Mouse (Mus musculus) lung, adult 18-20 months (tissue): Measurements from ENCODE around the gene Sctr.

Experiments used
- DNase-seq, 2 experiments: peaks; one replicate each; pipeline ENCODE4 v3.0.0; 2022; ENCODE audit warnings: mixed read lengths in 2 of 2

Gene Sctr

GRCm38 (mm10) chr1:120071133-120071532, 64.4 kb downstream of the Sctr start:
- DNase-seq: no peak

- DNase-seq: peak; percentile 67 to 83
Measured at GRCm38 (mm10) chr1:120072900-120073299, 66.2 kb downstream of the Sctr start.

- DNase-seq: peak; percentile 81 to 85
Measured at GRCm38 (mm10) chr1:120073519-120074306, 67.0 kb downstream of the Sctr start, which contains the start of gene Tmem37. TSS of gene Tmem37 (minus strand) at chr1:120074074.

GRCm38 (mm10) chr1:120074307-120074702, 67.6 kb downstream of the Sctr start:
- DNase-seq: no peak

GRCm38 (mm10) chr1:120074931-120075330, 68.2 kb downstream of the Sctr start:
- peak; percentile 40 to 41 for DNase-seq

GRCm38 (mm10) chr1:120075507-120075906, 68.8 kb downstream of the Sctr start:
- DNase-seq: peak in 1 of 2 experiments; percentile 43

GRCm38 (mm10) chr1:120077746-120078410, 71.2 kb downstream of the Sctr start:
- no peak for DNase-seq

- DNase-seq: no peak
Measured at GRCm38 (mm10) chr1:120080632-120081031, 73.9 kb downstream of the Sctr start.

GRCm38 (mm10) chr1:120082957-120083585, 76.4 kb downstream of the Sctr start:
- DNase-seq: peak; percentile 79 to 89

GRCm38 (mm10) chr1:120083921-120084517, 77.3 kb downstream of the Sctr start:
- no peak for DNase-seq

- no peak for DNase-seq
Measured at GRCm38 (mm10) chr1:120085696-120086095, 79.0 kb downstream of the Sctr start.

GRCm38 (mm10) chr1:120086644-120087043, 80.0 kb downstream of the Sctr start:
- no peak for DNase-seq

GRCm38 (mm10) chr1:120089180-120089579, 82.5 kb downstream of the Sctr start:
- no peak for DNase-seq

GRCm38 (mm10) chr1:120090880-120091570, 84.3 kb downstream of the Sctr start:
- DNase-seq: no peak

GRCm38 (mm10) chr1:120093482-120094134, 86.9 kb downstream of the Sctr start:
- DNase-seq: peak; percentile 85 to 89

GRCm38 (mm10) chr1:120094920-120095319, 88.2 kb downstream of the Sctr start:
- no peak for DNase-seq

- peak; percentile 68 to 70 for DNase-seq
Measured at GRCm38 (mm10) chr1:120098327-120098726, 91.6 kb downstream of the Sctr start.

GRCm38 (mm10) chr1:120099483-120099882, 92.8 kb downstream of the Sctr start:
- peak; percentile 44 to 46 for DNase-seq

- DNase-seq: peak; percentile 42 to 63
Measured at GRCm38 (mm10) chr1:120100456-120101226, 93.9 kb downstream of the Sctr start.

GRCm38 (mm10) chr1:120101227-120101609, 94.5 kb downstream of the Sctr start:
- DNase-seq: no peak

GRCm38 (mm10) chr1:120105556-120105959, 98.9 kb downstream of the Sctr start:
- peak; percentile 68 to 84 for DNase-seq
